Mouse (Mus musculus) heart, adult 2 months (tissue): ENCODE measurements at regions not wholly inside any gene's neighbourhood (a gene's known extent, or its start where the extent isn't known, plus 50 kb on each side); places are given as distances from the start of the nearest gene placed in this dataset.

Experiments used
- CTCF ChIP-seq: fragments of 200-600 bp; IDR thresholded peaks from 2 replicates; pipeline ENCODE4 v1.8.1; 2022; ENCODE audit warnings: antibody characterized with exemption, mild to moderate bottlenecking, moderate library complexity
- EP300 ChIP-seq: fragments of 200-500 bp; IDR thresholded peaks from 2 replicates; pipeline ENCODE4 v1.6.1; 2011; ENCODE audit warnings: low read depth, low read length, control low read depth; ENCODE audit not compliant: insufficient read depth

DNA sequence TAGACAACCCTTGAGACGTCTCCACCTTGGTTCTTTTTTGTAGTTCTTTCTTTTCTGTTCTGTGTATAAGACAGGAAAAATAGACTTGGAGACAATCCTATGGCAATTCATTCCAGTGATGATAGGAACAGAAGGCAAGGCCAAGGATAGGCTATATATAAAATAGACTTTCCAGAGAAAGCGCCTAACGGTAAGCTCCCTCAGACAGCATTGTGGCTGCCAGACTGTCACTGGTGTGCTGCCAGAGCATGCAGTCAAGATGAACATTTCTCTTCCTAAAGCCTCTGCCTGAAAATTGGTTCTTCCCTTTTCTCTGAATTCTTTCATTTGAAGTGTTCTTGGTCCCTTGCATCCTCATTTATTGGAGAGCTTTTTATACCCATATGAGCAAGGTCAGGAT, 53.9 kb upstream of the Pls3 start:
- no peak for TF ChIP-seq CTCF
- no peak for TF ChIP-seq EP300
